Mouse (Mus musculus) CD4-positive, CD25-positive, alpha-beta regulatory T cell, adult 2 months (primary cell): ENCODE measurements at regions not wholly inside any gene's neighbourhood (a gene's known extent, or its start where the extent isn't known, plus 50 kb on each side); places are given as distances from the start of the nearest gene placed in this dataset.

Experiments
- DNase-seq: peaks from one replicate; pipeline ENCODE4 v3.0.0-alpha.2; 2012; ENCODE audit warnings: low read depth, low spot score

- no peak for DNase-seq
Measured at GRCm38 (mm10) chr14:104008538-104008937, 164.3 kb upstream of the Ednrb start.

GRCm38 (mm10) chr14:104006426-104006825 lies 162.2 kb upstream of the Ednrb start:
- DNase-seq, result no peak

- no peak for DNase-seq
Measured at GRCm38 (mm10) chr14:104005132-104005531, 160.9 kb upstream of the Ednrb start.

GRCm38 (mm10) chr14:104002421-104002820 lies 158.2 kb upstream of the Ednrb start:
- no peak for DNase-seq

GRCm38 (mm10) chr14:103990418-103990817 lies 146.2 kb upstream of the Ednrb start:
- DNase-seq, result no peak

GRCm38 (mm10) chr14:103989949-103990348 lies 145.7 kb upstream of the Ednrb start:
- no peak for DNase-seq

GRCm38 (mm10) chr14:103987266-103987665 lies 143.1 kb upstream of the Ednrb start:
- no peak for DNase-seq

- no peak for DNase-seq
Measured at GRCm38 (mm10) chr14:103984349-103984748, 140.1 kb upstream of the Ednrb start.

- no peak for DNase-seq
Measured at GRCm38 (mm10) chr14:103978808-103979207, 134.6 kb upstream of the Ednrb start.

GRCm38 (mm10) chr14:103977769-103978168 lies 133.6 kb upstream of the Ednrb start:
- no peak for DNase-seq

GRCm38 (mm10) chr14:103973955-103974354 lies 129.8 kb upstream of the Ednrb start:
- DNase-seq, result no peak

- DNase-seq, result no peak
Measured at GRCm38 (mm10) chr14:103973111-103973510, 128.9 kb upstream of the Ednrb start.

- no peak for DNase-seq
Measured at GRCm38 (mm10) chr14:103969305-103969704, 125.1 kb upstream of the Ednrb start.

GRCm38 (mm10) chr14:103966293-103966692 lies 122.1 kb upstream of the Ednrb start:
- no peak for DNase-seq

- no peak for DNase-seq
Measured at GRCm38 (mm10) chr14:103962303-103962881, 118.2 kb upstream of the Ednrb start.

- DNase-seq, result no peak
Measured at GRCm38 (mm10) chr14:103951899-103952298, 107.7 kb upstream of the Ednrb start.

GRCm38 (mm10) chr14:103949950-103950349 lies 105.7 kb upstream of the Ednrb start:
- DNase-seq, result no peak

- DNase-seq, result no peak
Measured at GRCm38 (mm10) chr14:103948026-103948777, 104.0 kb upstream of the Ednrb start.

GRCm38 (mm10) chr14:103945753-103946152 lies 101.6 kb upstream of the Ednrb start:
- DNase-seq, result no peak

GRCm38 (mm10) chr14:103939867-103940266 lies 95.7 kb upstream of the Ednrb start:
- no peak for DNase-seq

GRCm38 (mm10) chr14:103938937-103939336 lies 94.7 kb upstream of the Ednrb start:
- DNase-seq, result no peak

GRCm38 (mm10) chr14:103938201-103938600 lies 94.0 kb upstream of the Ednrb start:
- no peak for DNase-seq

GRCm38 (mm10) chr14:103937700-103938099 lies 93.5 kb upstream of the Ednrb start:
- DNase-seq, result no peak
